Mouse (Mus musculus): Measurements from ENCODE around the gene Mast2.
A peak's percentile ranks its signal among the peaks of the same experiment; 100 is the strongest.

Mast2 gene

GRCm38 (mm10) chr4:116406668-116407067 lies 57.3 kb downstream of the Mast2 start:
- DNase-seq (ENCODE audit: low read depth, low spot score) = no peak

DNA sequence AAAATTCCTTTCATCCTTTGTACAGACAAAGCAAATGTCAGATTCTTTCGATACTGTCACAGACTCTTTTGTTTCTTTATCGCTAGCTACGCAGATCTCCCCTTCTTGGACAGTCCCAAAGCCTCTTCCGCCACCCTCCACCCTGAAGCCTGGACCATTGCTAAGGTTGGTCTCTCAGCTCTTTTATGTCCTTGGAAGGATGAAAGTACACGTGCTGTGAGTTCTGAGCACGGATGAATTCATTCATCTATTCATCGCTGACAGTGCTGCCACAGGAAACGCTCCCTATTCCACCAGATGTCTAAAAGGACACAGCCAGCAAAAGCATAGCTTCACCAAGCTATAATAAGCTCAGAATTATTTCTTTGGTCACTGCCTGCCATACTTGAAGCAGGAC lies 58.0 kb downstream of the Mast2 start:
- no peak for DNase-seq (ENCODE audit: low read depth, low spot score)

DNA sequence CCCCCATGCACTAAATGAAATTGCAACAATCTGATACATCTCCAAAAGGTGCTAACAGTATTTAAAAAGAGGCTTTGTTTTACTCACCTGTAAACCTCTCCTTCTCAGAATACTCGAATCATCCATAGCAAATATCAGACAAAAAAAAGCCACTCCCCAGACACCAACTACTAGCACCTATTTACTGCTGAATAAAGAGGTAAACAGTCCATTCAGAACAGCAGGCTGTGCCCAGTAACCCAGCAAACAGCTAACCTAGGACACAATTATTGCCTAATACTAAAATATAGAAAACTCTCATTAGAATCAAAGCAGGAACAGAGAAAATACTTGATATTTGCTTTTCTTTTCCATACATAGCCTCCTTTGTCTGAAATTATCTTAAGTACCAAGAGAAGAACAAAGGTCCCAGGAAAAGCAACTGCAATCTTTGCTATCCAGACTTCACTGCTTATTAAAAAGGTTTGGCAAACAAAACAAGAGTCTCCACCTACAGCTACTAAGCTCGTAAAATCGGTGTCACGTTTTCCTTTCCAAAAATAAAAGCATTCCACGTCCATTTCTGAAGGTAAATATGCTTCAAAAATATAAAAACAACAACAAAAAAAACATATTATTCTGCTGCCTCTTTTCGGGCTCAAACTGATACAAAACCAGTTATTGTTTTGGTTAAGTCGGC lies 58.6 kb downstream of the Mast2 start:
- DNase-seq (ENCODE audit: low read depth, low spot score) = no peak

GRCm38 (mm10) chr4:116403884-116404283 lies 60.1 kb downstream of the Mast2 start:
- no peak for DNase-seq (ENCODE audit: low read depth, low spot score)

GRCm38 (mm10) chr4:116402708-116403107 lies 61.3 kb downstream of the Mast2 start:
- no peak for DNase-seq (ENCODE audit: low read depth, low spot score)

- peak; percentile 77 for DNase-seq (ENCODE audit: low read depth, low spot score)
Measured at GRCm38 (mm10) chr4:116398051-116398450, 65.9 kb downstream of the Mast2 start.

DNA sequence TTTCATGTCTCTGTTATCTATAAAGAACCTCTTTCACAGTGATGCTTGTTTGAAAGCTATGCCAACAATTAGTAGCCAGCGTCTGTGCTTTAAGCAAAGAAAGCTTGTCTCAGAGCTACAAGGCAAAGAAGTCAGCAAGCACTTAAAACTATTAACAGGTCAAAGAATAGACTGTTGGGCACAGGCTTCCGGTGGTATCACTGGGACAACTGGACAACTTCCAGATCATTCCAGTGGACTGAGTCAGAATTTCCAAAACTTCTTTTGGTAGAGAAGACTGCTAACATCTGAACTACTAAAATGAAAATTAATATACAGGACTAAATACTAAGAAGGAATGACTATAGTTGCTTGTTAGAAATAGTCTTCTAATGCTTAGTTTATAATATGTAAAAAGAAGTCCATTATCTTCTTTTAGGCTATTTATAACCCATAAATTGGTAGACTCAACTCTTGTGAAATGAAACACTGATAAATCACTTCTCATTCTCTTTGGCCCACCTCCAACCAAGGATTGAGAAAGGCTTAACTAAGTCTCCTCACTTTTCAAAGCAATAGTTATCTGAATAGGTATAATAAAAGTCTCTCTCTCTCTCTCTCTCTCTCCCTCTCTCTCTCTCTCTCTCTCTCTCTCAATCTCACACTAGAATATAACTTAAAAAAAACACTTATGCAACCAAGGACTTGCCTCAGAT lies 85.9 kb downstream of the Mast2 start:
- DNase-seq (ENCODE audit: low read depth, low spot score) = no peak

GRCm38 (mm10) chr4:116371676-116372075 lies 92.3 kb downstream of the Mast2 start:
- no peak for DNase-seq (ENCODE audit: low read depth, low spot score)

GRCm38 (mm10) chr4:116358099-116358498 lies 105.9 kb downstream of the Mast2 start:
- peak; percentile 34 for DNase-seq (ENCODE audit: low read depth, low spot score)

DNA sequence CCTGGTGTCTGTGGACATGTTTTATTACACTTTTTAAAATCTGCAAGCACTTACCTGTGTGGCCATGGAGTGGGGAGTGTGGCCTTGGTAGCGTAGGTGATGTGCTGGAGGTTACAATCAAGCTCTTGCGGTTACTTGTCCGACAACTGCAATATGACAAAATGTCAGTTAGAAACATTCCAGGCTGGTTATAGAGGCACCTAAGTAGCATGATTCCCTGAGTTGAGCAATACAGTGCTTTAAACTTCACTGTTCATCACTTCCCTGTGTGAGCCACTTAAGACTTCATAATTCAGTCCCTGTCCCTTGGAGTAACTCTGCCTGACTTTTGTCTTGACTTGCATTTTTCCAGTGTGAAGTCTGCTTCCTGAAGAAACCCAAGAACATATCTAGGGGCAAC lies 111.1 kb downstream of the Mast2 start:
- DNase-seq (ENCODE audit: low read depth, low spot score) = no peak

GRCm38 (mm10) chr4:116352496-116352895 lies 111.5 kb downstream of the Mast2 start:
- DNase-seq (ENCODE audit: low read depth, low spot score) = no peak

GRCm38 (mm10) chr4:116342119-116342518 lies 121.9 kb downstream of the Mast2 start:
- peak; percentile 48 for DNase-seq (ENCODE audit: low read depth, low spot score)

DNA sequence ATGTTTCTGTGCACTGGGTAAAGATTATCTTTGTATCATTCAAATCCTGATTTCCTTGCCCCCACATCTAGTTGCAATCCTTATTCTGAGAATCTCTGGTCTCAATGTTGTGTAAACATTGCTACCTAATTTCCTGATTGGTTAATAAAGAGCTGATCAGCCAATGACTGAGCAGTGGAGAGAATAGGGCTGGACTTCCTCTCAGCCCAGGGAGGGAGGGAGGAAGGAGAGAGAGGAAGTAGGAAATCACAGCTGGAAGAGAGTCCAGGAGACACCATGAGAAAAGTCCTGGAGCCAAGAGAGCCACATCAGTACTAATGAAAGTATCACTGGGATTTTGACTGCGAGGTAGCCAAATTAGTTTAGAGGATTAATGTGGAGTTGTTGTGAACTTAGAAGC lies 127.7 kb downstream of the Mast2 start:
- peak; percentile 16 for DNase-seq (ENCODE audit: low read depth, low spot score)

- DNase-seq (ENCODE audit: low read depth, low spot score) = no peak
Measured at GRCm38 (mm10) chr4:116329256-116329655, 134.7 kb downstream of the Mast2 start.

- DNase-seq (ENCODE audit: low read depth, low spot score) = no peak
Measured at GRCm38 (mm10) chr4:116322127-116322526, 141.9 kb downstream of the Mast2 start.

- no peak for DNase-seq (ENCODE audit: low read depth, low spot score)
Measured at GRCm38 (mm10) chr4:116317575-116317974, 146.4 kb downstream of the Mast2 start.

GRCm38 (mm10) chr4:116304551-116304950 lies 159.4 kb downstream of the Mast2 start:
- no peak for DNase-seq (ENCODE audit: low read depth, low spot score)

GRCm38 (mm10) chr4:116300878-116301355 lies 163.1 kb downstream of the Mast2 start:
- DNase-seq (ENCODE audit: low read depth, low spot score) = no peak

DNA sequence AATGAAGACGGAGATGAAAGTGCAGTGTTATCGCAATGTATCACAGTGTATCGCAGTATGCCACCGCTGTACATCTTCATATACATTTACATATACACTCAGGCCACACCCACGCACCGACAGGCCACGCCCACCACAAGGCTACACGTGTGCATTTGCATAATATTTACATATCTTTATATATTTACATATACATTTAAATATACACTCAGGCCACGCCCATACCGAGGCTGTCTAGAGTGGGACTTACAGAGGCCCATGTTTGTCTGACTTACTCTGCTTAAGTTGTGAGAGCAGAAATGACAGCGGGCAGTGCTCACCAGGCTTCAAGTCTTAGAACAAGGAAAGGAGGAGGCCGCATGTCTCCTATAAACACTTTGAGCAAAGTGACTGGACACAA lies 170.7 kb downstream of the Mast2 start:
- peak; percentile 68 for DNase-seq (ENCODE audit: low read depth, low spot score)

GRCm38 (mm10) chr4:116291561-116291960 lies 172.4 kb downstream of the Mast2 start:
- DNase-seq (ENCODE audit: low read depth, low spot score) = no peak

GRCm38 (mm10) chr4:116282211-116282610 lies 181.8 kb downstream of the Mast2 start:
- no peak for DNase-seq (ENCODE audit: low read depth, low spot score)

- no peak for DNase-seq (ENCODE audit: low read depth, low spot score)
Measured at GRCm38 (mm10) chr4:116268220-116268619, 195.8 kb downstream of the Mast2 start.

Measured in ES-CJ7 (cell line).